Mouse (Mus musculus): ENCODE data around the gene Tmtc1. TPM values are rescaled to one million over a fixed set of nuclear protein-coding genes. Genes with fewer than 3 reads are reported as not detected.

The Tmtc1 gene
- polyA plus RNA-seq, 1 experiment from 2014 or later = 0.98 TPM

GRCm38 (mm10) chr6:148257805-148258204 lies 186.4 kb downstream of the Tmtc1 start:
- 88% methylated on average over 2 of the region's 2 CpGs for WGBS
- H3K4me1 ChIP-seq (ENCODE audit: control insufficient read depth, insufficient read depth, low read length) = peaks cover 5% of the 10 kb centered on the region; the same call in 1 of the 2 replicates
- peak; percentile 44 for DNase-seq (ENCODE audit: low spot score, missing footprints)

GRCm38 (mm10) chr6:148256109-148256508 lies 188.1 kb downstream of the Tmtc1 start:
- Histone ChIP-seq H3K9me3 (ENCODE audit: control insufficient read depth, low read length) (no peaks in the 10 kb centered on the region), H3K4me2 (no peak overlapping the region), H3K27ac (ENCODE audit: low read depth, low read length) (no peak overlapping the region), H3K36me3 (ENCODE audit: control insufficient read depth, insufficient read depth, low read length) (no peaks in the 10 kb centered on the region), H3K9ac (ENCODE audit: low read length) (no peak overlapping the region), H3K4me1 (ENCODE audit: control insufficient read depth, insufficient read depth, low read length) (peaks cover 12% of the 10 kb centered on the region), H3K4me3 (ENCODE audit: low read depth, low read length) (no peak overlapping the region), H3K27me3 (ENCODE audit: control insufficient read depth, insufficient read depth, low read length) (no peaks in the 10 kb centered on the region)
- WGBS = 92% methylated on average over 3 of the region's 3 CpGs
- ATAC-seq (ENCODE audit: low FRiP score) (no peak), DNase-seq (ENCODE audit: low spot score, missing footprints) (no peak)

More at GRCm38 (mm10) chr6:148257805-148258204, 186.4 kb downstream of the Tmtc1 start:
- H3K4me2 ChIP-seq = no peak overlapping the region
- no peak overlapping the region for H3K9ac ChIP-seq (ENCODE audit: low read length)
- no peaks in the 10 kb centered on the region for H3K27me3 ChIP-seq (ENCODE audit: control insufficient read depth, insufficient read depth, low read length)
- no peak overlapping the region for H3K27ac ChIP-seq (ENCODE audit: low read depth, low read length)
- H3K4me3 ChIP-seq (ENCODE audit: low read depth, low read length) = no peak overlapping the region
- no peak for ATAC-seq (ENCODE audit: low FRiP score)
- no peaks in the 10 kb centered on the region for H3K36me3 ChIP-seq (ENCODE audit: control insufficient read depth, insufficient read depth, low read length)
- H3K9me3 ChIP-seq (ENCODE audit: control insufficient read depth, low read length) = no peaks in the 10 kb centered on the region

GRCm38 (mm10) chr6:148255395-148256053 lies 188.7 kb downstream of the Tmtc1 start:
- Histone ChIP-seq H3K4me1 (ENCODE audit: control insufficient read depth, insufficient read depth, low read length) (peaks cover 11% of the 10 kb centered on the region), H3K27me3 (ENCODE audit: control insufficient read depth, insufficient read depth, low read length) (no peaks in the 10 kb centered on the region), H3K27ac (ENCODE audit: low read depth, low read length) (no peak overlapping the region), H3K9ac (ENCODE audit: low read length) (no peak overlapping the region), H3K9me3 (ENCODE audit: control insufficient read depth, low read length) (no peaks in the 10 kb centered on the region), H3K4me2 (no peak overlapping the region), H3K36me3 (ENCODE audit: control insufficient read depth, insufficient read depth, low read length) (no peaks in the 10 kb centered on the region), H3K4me3 (ENCODE audit: low read depth, low read length) (no peak overlapping the region)
- ATAC-seq (ENCODE audit: low FRiP score) (no peak), DNase-seq (ENCODE audit: low spot score, missing footprints) (no peak)
- WGBS = 38% methylated on average over 1 of the region's 1 CpGs

GRCm38 (mm10) chr6:148249221-148249620 lies 195.0 kb downstream of the Tmtc1 start:
- Histone ChIP-seq H3K27ac (ENCODE audit: low read depth, low read length) (no peak overlapping the region), H3K9ac (ENCODE audit: low read length) (no peak overlapping the region), H3K27me3 (ENCODE audit: control insufficient read depth, insufficient read depth, low read length) (no peaks in the 10 kb centered on the region), H3K4me1 (ENCODE audit: control insufficient read depth, insufficient read depth, low read length) (peaks cover 7% of the 10 kb centered on the region), H3K4me3 (ENCODE audit: low read depth, low read length) (no peak overlapping the region), H3K9me3 (ENCODE audit: control insufficient read depth, low read length) (no peaks in the 10 kb centered on the region), H3K36me3 (ENCODE audit: control insufficient read depth, insufficient read depth, low read length) (no peaks in the 10 kb centered on the region), H3K4me2 (no peak overlapping the region)
- DNase-seq (ENCODE audit: low spot score, missing footprints) (no peak), ATAC-seq (ENCODE audit: low FRiP score) (no peak)
- WGBS = 84% methylated on average over 3 of the region's 3 CpGs

- H3K27ac ChIP-seq (ENCODE audit: low read depth, low read length) = no peak overlapping the region
- no peak overlapping the region for H3K4me3 ChIP-seq (ENCODE audit: low read depth, low read length)
- no peaks in the 10 kb centered on the region for H3K27me3 ChIP-seq (ENCODE audit: control insufficient read depth, insufficient read depth, low read length)
- H3K9ac ChIP-seq (ENCODE audit: low read length) = no peak overlapping the region
- no peaks in the 10 kb centered on the region for H3K36me3 ChIP-seq (ENCODE audit: control insufficient read depth, insufficient read depth, low read length)
- DNase-seq (ENCODE audit: low spot score, missing footprints) = peak; percentile 89
- 55% methylated on average over 2 of the region's 2 CpGs for WGBS
- peak; percentile 29; the same call in 1 of the 2 replicates for ATAC-seq (ENCODE audit: low FRiP score)
- H3K4me1 ChIP-seq (ENCODE audit: control insufficient read depth, insufficient read depth, low read length) = peaks cover 7% of the 10 kb centered on the region
- H3K4me2 ChIP-seq = no peak overlapping the region
- H3K9me3 ChIP-seq (ENCODE audit: control insufficient read depth, low read length) = no peaks in the 10 kb centered on the region
These were observed 195.6 kb downstream of the Tmtc1 start for GRCm38 (mm10) chr6:148248625-148249024.

GRCm38 (mm10) chr6:148246544-148246943 lies 197.6 kb downstream of the Tmtc1 start:
- no peaks in the 10 kb centered on the region for H3K9me3 ChIP-seq (ENCODE audit: control insufficient read depth, low read length)
- no peak overlapping the region for H3K4me3 ChIP-seq (ENCODE audit: low read depth, low read length)
- WGBS = 86% methylated on average over 7 of the region's 7 CpGs
- H3K27ac ChIP-seq (ENCODE audit: low read depth, low read length) = no peak overlapping the region
- H3K36me3 ChIP-seq (ENCODE audit: control insufficient read depth, insufficient read depth, low read length) = no peaks in the 10 kb centered on the region
- no peak overlapping the region for H3K4me2 ChIP-seq
- ATAC-seq (ENCODE audit: low FRiP score) (no peak), DNase-seq (ENCODE audit: low spot score, missing footprints) (peak; percentile 10)
- no peak overlapping the region for H3K9ac ChIP-seq (ENCODE audit: low read length)
- H3K4me1 ChIP-seq (ENCODE audit: control insufficient read depth, insufficient read depth, low read length) = no peaks in the 10 kb centered on the region
- H3K27me3 ChIP-seq (ENCODE audit: control insufficient read depth, insufficient read depth, low read length) = no peaks in the 10 kb centered on the region

- DNase-seq (ENCODE audit: low spot score, missing footprints) = no peak
- Histone ChIP-seq H3K9ac (ENCODE audit: low read length) (no peak overlapping the region), H3K4me1 (ENCODE audit: control insufficient read depth, insufficient read depth, low read length) (no peaks in the 10 kb centered on the region), H3K4me3 (ENCODE audit: low read depth, low read length) (no peak overlapping the region), H3K9me3 (ENCODE audit: control insufficient read depth, low read length) (no peaks in the 10 kb centered on the region), H3K27me3 (ENCODE audit: control insufficient read depth, insufficient read depth, low read length) (no peaks in the 10 kb centered on the region), H3K4me2 (no peak overlapping the region), H3K36me3 (ENCODE audit: control insufficient read depth, insufficient read depth, low read length) (no peaks in the 10 kb centered on the region), H3K27ac (ENCODE audit: low read depth, low read length) (no peak overlapping the region)
- 74% methylated on average over 1 of the region's 1 CpGs for WGBS
- no peak for ATAC-seq (ENCODE audit: low FRiP score)
These were observed 199.4 kb downstream of the Tmtc1 start for GRCm38 (mm10) chr6:148244836-148245235.

- Histone ChIP-seq H3K27ac (ENCODE audit: low read depth, low read length) (no peak overlapping the region), H3K9me3 (ENCODE audit: control insufficient read depth, low read length) (no peaks in the 10 kb centered on the region), H3K4me2 (no peak overlapping the region), H3K36me3 (ENCODE audit: control insufficient read depth, insufficient read depth, low read length) (no peaks in the 10 kb centered on the region), H3K9ac (ENCODE audit: low read length) (no peak overlapping the region), H3K27me3 (ENCODE audit: control insufficient read depth, insufficient read depth, low read length) (no peaks in the 10 kb centered on the region), H3K4me1 (ENCODE audit: control insufficient read depth, insufficient read depth, low read length) (no peaks in the 10 kb centered on the region), H3K4me3 (ENCODE audit: low read depth, low read length) (no peak overlapping the region)
- 68% methylated on average over 3 of the region's 3 CpGs for WGBS
- DNase-seq (ENCODE audit: low spot score, missing footprints) = no peak
- no peak for ATAC-seq (ENCODE audit: low FRiP score)
These were observed 201.9 kb downstream of the Tmtc1 start for GRCm38 (mm10) chr6:148242304-148242703.

- H3K9ac ChIP-seq (ENCODE audit: low read length) = no peak overlapping the region
- H3K27ac ChIP-seq (ENCODE audit: low read depth, low read length) = no peak overlapping the region
- ATAC-seq (ENCODE audit: low FRiP score) (no peak), DNase-seq (ENCODE audit: low spot score, missing footprints) (no peak)
- no peaks in the 10 kb centered on the region for H3K36me3 ChIP-seq (ENCODE audit: control insufficient read depth, insufficient read depth, low read length)
- no peak overlapping the region for H3K4me2 ChIP-seq
- no peaks in the 10 kb centered on the region for H3K4me1 ChIP-seq (ENCODE audit: control insufficient read depth, insufficient read depth, low read length)
- no peak overlapping the region for H3K4me3 ChIP-seq (ENCODE audit: low read depth, low read length)
- 98% methylated on average over 5 of the region's 5 CpGs for WGBS
- H3K27me3 ChIP-seq (ENCODE audit: control insufficient read depth, insufficient read depth, low read length) = no peaks in the 10 kb centered on the region
- H3K9me3 ChIP-seq (ENCODE audit: control insufficient read depth, low read length) = no peaks in the 10 kb centered on the region
These were observed 202.5 kb downstream of the Tmtc1 start for GRCm38 (mm10) chr6:148241685-148242084.

All from midbrain, embryonic 11.5 days (tissue).